Mouse (Mus musculus) Patski (cell line): ENCODE data around the gene Camsap1. TPM values are rescaled to one million over a fixed set of nuclear protein-coding genes. Genes with fewer than 3 reads are reported as not detected.

Experiments used
- ATAC-seq: fragments of 100-300 bp; one replicate; pipeline ENCODE4 v1.8.0; 2021
- CTCF ChIA-PET: fragments of 350-600 bp; sonication (Branson Sonifier 250); formaldehyde crosslinking; loops from one replicate; lab custom pipeline; 2022; ENCODE audit warnings: inconsistent platforms; lab: Charles Lee
- POLR2A ChIA-PET: fragments of 350-600 bp; sonication (Branson Sonifier 250); formaldehyde crosslinking; loops from one replicate; lab custom pipeline; 2022; ENCODE audit warnings: antibody characterized with exemption, inconsistent platforms; lab: Charles Lee
- DNase-seq: peaks from one replicate; pipeline ENCODE4 v3.0.0-alpha.2; 2011; ENCODE audit warnings: low read depth, low spot score
- H3K27me3 ChIP-seq: fragments of 371-371 bp; one replicate; pipeline ENCODE4 v1.5.1; 2021
- CTCF ChIP-seq: fragments of 100-300 bp; IDR thresholded peaks from one replicate; pipeline ENCODE4 v1.5.1; 2021
- in situ Hi-C: fragments of 300-500 bp; cut with MboI; formaldehyde crosslinking; loops from 3 replicates; pipeline ENCODE4 v1.11.1; 2018; ENCODE audit warnings: low pct_unique_long_range_greater_than_20kb, mixed read lengths
- polyA plus RNA-seq: library from polyadenylated mRNA; unstranded; gene quantifications from one replicate; pipeline ENCODE4 v1.2.3, GENCODE M21; 2021

Gene Camsap1
- 38.9 TPM for polyA plus RNA-seq

DNA sequence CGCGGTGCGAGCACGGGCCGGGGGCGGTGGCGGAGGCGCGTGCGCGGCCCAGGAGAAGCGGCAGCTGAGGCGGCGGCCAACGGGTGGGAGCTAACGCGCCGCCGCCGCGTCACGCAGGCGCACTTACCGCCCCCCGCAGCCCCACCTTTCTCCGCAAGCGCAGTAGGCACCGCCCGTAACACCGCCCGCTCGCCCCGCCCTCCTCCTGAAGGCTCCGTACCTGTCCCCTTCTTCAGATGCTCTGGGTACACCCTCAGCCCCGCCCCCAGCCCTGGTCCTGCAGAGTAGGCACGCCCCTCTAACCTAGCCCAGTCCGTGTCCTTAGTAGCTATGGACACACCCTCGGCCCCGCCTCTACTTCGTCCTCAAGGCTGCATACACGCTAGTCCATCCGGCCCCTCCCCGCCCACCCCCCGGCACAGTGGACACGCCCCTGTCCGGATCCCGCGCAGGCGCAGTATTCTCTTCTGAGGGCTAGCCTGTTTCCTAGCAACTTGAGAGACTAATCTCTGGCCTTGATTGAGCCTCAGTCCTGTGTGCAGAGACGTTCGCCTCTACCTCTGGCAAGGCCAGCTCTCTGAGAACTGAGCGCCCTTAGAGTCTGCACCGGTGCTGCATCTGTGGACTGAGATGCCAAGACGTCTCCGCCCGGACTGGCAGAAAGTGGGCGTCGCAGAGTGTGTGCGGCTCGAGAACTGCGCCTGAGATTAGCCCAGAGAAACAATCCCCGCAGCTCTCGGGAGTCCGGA, at the start of gene Camsap1:
Camsap1 (minus strand) TSS at position 124 of the 749 bp plus-strand sequence.
- peak; percentile 96 for ATAC-seq
- no peaks in the 10 kb centered on the region for H3K27me3 ChIP-seq
- peak; percentile 95 for DNase-seq
- POLR2A ChIA-PET: interaction anchor here (1.2 kb wide), 2 partner anchors 38 to 149 kb away, joined by 3 to 5 read pairs; partner anchors contain the start of gene Ubac1
- no peak for TF ChIP-seq CTCF
- in situ Hi-C loops: no loop called here
- CTCF ChIA-PET: no interaction called here

DNA sequence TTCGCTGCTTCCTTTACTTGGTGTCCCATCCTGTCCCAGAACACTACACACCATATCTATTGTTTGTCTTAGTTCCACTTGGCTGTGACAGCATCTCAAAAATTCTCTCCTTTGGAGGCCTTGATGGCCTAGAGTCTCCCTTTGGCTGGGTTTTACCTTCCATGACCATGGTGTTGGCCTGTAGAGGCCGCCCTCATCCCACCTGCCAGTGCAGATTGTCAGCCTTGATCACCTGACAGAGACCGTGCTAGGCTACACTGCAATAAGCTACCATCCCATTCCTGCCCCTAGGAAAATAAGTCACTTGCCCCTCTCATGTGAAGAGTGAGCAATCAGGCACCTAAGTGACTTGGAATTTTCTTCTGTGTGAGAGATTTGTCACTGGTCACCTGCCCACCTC, 47.2 kb upstream of the Camsap1 start:
- ATAC-seq: peak; percentile 33
- DNase-seq: no peak
- CTCF ChIA-PET: interaction anchor here (1.2 to 1.5 kb wide), 4 partner anchors 12 to 102 kb away, joined by 3 to 4 read pairs (median 4); no protein-coding TSS in a partner anchor
- POLR2A ChIA-PET: no interaction called here
- no peak for TF ChIP-seq CTCF
- in situ Hi-C loops: loop anchor here (10.0 kb wide), 1 partner anchor 245 kb away; no protein-coding TSS in a partner anchor
- H3K27me3 ChIP-seq: peaks cover 3% of the 10 kb centered on the region

DNA sequence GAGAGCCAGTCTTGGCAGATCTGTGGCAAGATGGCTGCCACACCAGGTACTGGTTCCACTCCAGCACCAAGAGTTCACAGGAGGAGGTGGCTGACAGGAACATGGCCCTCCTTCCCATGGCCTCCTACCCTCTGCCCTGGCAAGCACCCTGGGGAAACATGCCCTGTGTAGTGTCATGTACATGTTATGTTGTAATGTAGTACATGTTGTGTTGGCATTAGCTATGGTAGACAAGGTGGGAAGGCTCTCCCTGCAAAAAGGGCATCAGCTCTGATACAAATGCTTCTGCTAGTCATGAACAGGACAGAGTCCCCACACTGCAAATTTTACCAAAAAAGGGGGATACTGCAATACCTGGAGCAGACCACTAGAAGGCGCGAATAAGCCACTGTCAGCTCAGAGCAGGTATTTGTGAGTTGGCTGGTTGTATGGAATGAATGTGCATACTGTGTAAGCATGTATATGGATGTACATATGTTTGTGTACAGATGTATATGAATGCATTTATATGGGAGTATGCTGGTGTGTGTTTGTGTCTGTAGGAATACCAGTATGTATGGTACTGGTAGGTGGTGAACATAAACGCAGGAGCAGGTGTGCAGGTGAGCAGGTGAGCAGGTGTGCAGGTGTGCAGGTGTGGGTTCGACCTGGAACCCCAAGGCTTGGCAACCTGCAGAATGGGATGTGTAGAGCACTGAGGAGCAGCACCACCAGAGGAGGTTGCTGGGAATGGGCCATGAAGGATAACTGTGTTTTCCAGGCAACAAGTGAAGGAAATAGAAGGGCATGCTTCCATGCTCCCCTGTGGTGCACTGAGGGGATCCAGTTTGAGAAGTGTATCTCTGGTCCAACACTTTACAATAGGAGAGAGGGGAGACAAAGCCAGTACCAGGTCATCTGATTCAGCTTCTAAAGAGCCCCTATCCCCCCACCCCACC, 41.3 kb upstream of the Camsap1 start:
- in situ Hi-C loops: loop anchor here (5.0 to 25.0 kb wide), 2 partner anchors 118 to 187 kb away; partner anchors contain the start of gene Sohlh1
- ChIA-PET POLR2A (no interaction called here), CTCF (interaction anchor here (1.4 to 2.1 kb wide), 3 partner anchors 31 to 109 kb away, joined by 5 to 10 read pairs (median 7); no protein-coding TSS in a partner anchor)
- TF ChIP-seq CTCF: peak; percentile 87
- ATAC-seq: no peak
- no peak for DNase-seq
- no peaks in the 10 kb centered on the region for H3K27me3 ChIP-seq

DNA sequence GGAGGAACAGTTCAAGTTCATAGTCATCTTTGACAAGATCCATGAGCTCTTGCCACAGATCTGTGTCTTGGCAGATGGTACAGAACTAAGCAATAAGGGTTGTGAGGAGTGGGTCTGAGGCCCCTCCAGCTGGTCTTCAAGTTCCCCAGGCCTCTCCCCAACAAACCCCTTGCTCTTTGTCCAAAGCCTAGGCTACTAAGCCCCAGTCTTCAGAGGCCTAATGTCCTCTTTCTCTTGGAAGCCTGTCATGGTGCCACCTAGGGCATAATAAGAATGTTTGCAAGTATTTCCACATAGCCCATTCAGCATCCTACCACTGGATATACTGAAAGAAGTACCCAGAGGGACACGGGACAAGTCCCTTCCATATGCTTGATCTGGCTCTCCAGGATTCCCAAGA, 39.5 kb upstream of the Camsap1 start:
- ChIA-PET POLR2A (no interaction called here), CTCF (no interaction called here)
- DNase-seq (no peak), ATAC-seq (no peak)
- TF ChIP-seq CTCF: no peak
- no peaks in the 10 kb centered on the region for H3K27me3 ChIP-seq
- in situ Hi-C loops: loop anchor here (25.0 kb wide), 1 partner anchor 185 kb away; the partner anchor contains the start of gene Sohlh1

DNA sequence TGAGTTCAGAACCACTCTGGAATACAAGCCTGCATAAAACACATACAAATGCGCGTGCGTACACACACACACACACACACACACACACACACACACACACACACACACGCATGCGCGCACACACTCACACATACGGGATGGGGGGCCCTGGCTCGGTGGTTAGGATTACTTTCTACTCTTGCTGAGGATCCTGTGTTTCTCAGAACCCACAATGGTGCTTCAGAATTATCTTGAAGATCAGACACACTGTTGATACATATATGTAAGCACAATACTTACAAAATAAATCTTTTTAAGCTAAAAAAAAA, 39.1 kb upstream of the Camsap1 start:
- POLR2A ChIA-PET: no interaction called here
- no peak for TF ChIP-seq CTCF
- H3K27me3 ChIP-seq: no peaks in the 10 kb centered on the region
- CTCF ChIA-PET: no interaction called here
- ATAC-seq (no peak), DNase-seq (no peak)
- in situ Hi-C loops: loop anchor here (25.0 kb wide), 1 partner anchor 185 kb away; the partner anchor contains the start of gene Sohlh1

DNA sequence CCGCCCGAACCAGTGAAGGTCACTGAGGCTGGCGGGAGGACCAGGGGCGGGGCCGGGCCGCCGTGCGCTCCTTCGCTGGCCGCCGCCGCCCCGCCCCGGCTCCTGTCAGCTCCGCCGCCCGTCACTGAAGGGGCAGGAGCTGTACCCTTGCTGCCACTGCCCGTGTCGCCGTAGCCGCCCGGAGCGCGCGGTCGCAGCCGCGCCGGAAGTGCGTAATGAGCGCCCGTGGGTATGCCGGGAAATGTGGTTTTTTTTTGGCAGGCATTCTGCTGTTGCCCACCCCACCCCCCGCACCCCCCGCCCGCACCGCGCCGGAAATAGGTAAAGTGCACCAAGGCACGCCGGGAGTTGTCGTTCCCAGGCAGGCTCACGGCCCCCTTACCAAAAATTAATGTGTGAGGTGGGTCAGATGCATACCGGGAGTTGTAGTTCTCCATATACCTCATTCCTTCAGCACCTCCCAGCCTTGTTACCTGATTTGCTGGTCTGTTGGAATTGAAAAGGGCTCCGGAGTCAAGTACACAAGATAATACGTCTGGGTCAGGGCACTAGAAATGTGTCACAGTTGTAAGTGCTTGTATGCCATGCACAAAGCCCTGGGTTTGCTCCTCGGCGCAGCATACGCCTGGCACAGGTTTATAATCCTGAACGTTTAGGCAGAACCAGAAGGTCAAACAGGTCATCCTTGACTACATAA, 38.6 kb upstream of the Camsap1 start, which contains the start of gene Ubac1:
Ubac1 (minus strand) TSS at position 187 of the 697 bp plus-strand sequence.
- DNase-seq (peak; percentile 39), ATAC-seq (peak; percentile 94)
- ChIA-PET POLR2A (interaction anchor here (0.8 to 2.2 kb wide), 5 partner anchors 10 to 38 kb away, joined by 3 to 7 read pairs (median 4); partner anchors contain the start of gene Camsap1), CTCF (no interaction called here)
- no peaks in the 10 kb centered on the region for H3K27me3 ChIP-seq
- in situ Hi-C loops: loop anchor here (25.0 kb wide), 1 partner anchor 184 kb away; the partner anchor contains the start of gene Sohlh1
- TF ChIP-seq CTCF: no peak

DNA sequence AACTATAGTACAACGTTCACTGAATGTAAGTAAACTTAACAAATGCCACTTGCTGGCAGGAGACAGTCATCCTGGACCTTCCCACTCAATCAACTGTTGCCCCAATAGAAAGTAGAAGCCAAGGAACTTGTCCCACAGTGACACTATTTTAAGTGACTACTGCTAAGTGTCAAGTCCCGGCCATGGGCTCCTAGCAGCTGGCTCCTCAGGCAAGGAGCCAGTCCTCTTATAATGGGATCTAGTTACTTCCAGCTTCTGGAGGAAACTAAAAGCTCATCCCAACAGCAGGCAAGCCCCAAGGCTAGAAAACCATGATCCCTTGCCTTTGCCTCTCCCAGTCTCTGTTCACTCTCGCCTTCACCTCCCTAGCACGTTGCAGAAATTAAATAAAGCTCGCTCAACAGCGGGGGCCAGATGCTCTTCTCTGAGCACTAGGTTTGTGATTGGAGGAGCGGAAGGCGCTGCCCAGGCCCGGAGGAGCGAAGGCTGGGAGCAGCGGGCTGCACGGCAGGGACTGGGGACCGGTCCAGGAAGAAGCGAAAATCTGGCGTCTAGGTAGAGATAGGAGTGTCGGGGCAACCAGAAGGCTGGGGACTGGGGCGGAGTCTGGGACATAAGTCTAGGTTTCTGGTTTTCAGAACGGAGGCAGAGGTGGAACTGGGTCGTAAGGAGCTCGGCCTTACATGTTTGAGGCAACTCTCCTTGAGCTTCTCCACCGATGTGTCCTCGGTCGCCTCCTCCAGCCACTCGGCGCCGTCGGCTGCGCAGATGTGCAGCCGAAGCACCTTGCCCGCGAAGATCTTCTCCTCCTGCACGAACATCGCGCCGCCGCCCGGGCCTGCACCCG, 37.9 kb upstream of the Camsap1 start:
- peak; percentile 45 for ATAC-seq

DNA sequence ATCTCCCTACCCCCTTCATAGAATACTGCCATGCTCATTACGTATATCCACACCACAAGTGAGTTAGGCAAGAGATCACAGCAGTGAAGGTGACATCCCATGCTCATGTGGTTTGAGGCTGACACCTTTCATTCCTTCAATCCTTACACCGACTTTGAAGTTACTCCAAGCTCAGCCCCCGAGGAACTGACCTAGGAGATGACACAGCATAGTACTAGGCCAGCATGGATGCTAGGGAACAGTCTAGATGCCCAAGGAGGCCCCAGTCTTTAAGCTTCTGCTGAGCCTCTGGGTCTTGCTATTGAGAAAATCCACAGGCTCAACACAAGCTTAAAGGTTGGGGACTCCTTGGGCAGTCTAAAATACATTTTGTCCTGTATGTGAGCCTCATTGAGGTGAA, 36.8 kb upstream of the Camsap1 start:
- no peaks in the 10 kb centered on the region for H3K27me3 ChIP-seq
- ChIA-PET POLR2A (interaction anchor here (2.2 kb wide), 1 partner anchor 9 kb away, joined by 7 read pairs; no protein-coding TSS in a partner anchor), CTCF (no interaction called here)
- in situ Hi-C loops: loop anchor here (5.0 to 25.0 kb wide), 2 partner anchors 78 to 183 kb away; partner anchors contain the start of gene Sohlh1
- ATAC-seq (no peak), DNase-seq (no peak)
- no peak for TF ChIP-seq CTCF

More for the DNA sequence above, 37.9 kb upstream of the Camsap1 start:
- ChIA-PET CTCF (interaction anchor here (1.0 kb wide), 1 partner anchor 14 kb away, joined by 3 read pairs; no protein-coding TSS in a partner anchor), POLR2A (interaction anchor here (0.8 to 2.2 kb wide), 7 partner anchors 10 to 176 kb away, joined by 3 to 7 read pairs (median 3); partner anchors contain the start of gene Camsap1)
- TF ChIP-seq CTCF: no peak
- no peak for DNase-seq
- in situ Hi-C loops: loop anchor here (25.0 kb wide), 1 partner anchor 184 kb away; the partner anchor contains the start of gene Sohlh1
- no peaks in the 10 kb centered on the region for H3K27me3 ChIP-seq

DNA sequence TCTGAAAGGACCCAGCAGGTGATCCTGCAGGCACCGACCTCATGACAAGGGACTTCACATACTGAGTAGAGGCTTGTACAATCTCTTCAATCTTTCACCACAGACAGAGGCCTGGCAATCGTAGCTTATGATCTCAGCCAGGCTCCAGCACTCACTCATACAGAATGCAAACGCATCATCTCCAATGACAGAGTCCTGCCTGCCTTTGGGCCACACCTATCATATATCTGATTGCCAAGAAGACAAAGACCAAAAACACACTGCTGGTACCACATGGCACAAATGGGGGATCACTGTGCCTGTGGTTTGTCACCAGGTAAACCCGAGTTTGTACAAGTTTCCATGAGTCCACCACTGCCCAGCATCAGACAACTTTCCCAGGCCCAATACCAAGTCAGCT, 34.2 kb upstream of the Camsap1 start:
- TF ChIP-seq CTCF: no peak
- in situ Hi-C loops: loop anchor here (5.0 to 25.0 kb wide), 2 partner anchors 75 to 180 kb away; partner anchors contain the start of gene Sohlh1
- ChIA-PET CTCF (no interaction called here), POLR2A (no interaction called here)
- ATAC-seq: no peak
- no peak for DNase-seq
- no peaks in the 10 kb centered on the region for H3K27me3 ChIP-seq
